Mouse (Mus musculus) cerebellum, adult 9-11 months (tissue): Measurements from ENCODE around the gene Glmp.
A peak's percentile ranks its signal among the peaks of the same experiment; 100 is the strongest.
"Not testable (repeated sequence)": the region's sequence is repeated elsewhere in the genome, so short reads cannot be mapped to it uniquely, and the experiment has no call there.

ENCODE experiments used
- DNase-seq: peaks from one replicate; pipeline ENCODE4 v3.0.0; 2022

Glmp gene

DNA sequence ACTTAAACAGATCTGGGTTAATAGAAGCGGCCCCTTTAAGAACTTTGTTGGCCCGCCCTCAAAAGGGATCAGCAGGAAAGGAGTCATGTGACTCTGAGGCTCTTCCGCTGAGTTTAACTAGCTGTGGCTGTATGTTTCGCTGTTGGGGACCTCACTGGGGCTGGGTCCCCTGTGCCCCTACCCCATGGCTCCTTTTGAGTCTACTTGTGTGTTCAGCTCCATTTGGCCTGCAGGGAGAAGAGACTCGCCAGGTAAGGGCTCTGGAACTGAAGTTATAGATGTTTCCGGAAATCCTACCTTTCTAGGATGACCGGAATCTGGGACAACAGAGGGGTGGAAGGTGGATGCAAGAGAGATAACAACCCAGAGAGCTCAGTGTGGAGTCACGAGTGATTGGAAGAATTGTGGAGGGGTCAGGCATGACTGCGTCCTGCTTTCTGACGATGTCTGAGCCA, at the start of gene Glmp:
TSS of gene Glmp (plus strand) at position 73 of the 455 bp plus-strand sequence.
- peak; percentile 68 for DNase-seq

DNA sequence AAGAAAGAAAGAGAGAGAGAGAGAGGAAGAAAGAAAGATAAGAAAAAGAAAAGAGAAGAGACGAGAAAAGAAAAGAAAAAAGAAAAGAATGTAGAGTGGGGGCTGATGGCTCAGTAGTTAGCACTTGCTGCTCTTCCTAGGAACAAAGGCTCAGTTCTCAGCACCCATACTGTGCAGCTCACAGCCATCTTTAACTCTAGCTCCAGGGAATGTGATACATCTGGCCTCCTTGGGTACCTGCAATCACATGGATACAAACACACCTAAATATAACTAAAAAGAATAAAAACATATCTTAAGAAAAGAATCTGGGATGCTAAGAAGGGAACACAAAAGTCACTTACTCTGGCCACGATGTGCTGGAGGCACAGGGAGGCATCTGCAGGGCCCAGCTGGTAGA, 48.7 kb upstream of the Glmp start:
- no peak for DNase-seq

DNA sequence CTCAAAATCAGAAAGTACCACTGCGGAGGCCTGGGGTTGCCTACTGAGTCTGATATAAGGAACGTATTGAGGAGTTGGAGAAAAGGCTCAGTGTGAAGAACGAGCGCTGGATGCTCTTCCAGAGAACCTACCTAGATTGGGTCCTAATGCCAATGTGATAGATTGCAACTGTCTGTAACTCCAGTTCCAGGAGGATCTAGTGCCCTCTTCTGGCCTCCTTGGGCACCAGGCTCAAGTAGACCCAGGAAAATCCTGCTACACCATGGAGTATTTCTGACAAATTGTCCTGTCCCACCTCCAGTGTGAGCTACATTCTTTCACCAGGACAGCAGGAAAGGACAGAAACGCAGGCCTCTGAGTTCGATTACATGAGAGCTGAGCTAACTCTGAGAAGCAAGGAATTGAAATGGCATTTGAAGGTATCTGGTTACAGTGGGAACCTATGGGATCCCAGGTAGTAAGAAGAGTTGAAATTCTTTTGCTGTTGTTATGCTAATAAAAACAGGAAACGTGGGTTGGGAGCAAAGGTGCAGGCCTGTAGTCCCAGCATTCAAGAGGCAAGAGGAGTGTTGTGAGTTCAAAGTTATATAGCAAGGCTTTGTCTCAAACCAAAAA, 48.2 kb upstream of the Glmp start:
- DNase-seq, result no peak

DNA sequence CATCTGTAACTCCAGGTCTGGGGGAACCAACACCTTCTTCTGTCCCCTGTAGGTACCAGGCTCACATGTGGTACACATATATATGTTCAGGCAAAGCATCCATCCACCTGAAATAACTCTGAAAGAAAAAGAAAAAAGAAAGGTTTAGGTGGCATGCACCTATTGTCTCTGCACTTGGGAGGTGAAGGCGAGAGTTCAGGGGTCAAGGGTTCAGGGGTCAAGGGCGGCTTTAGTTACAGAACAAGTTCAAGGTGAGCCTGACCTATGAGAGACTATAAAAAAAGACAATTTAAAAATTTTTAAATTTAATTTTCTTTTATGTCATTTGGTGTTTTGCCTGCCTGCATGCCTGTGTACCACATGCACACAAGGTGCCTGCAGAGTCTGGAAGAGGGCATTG, 44.8 kb upstream of the Glmp start:
- DNase-seq, result no peak

- DNase-seq, result not testable (repeated sequence)
Measured at GRCm38 (mm10) chr3:88281141-88281916, 43.5 kb upstream of the Glmp start.

- not testable (repeated sequence) for DNase-seq
Measured at GRCm38 (mm10) chr3:88284815-88285564, 39.8 kb upstream of the Glmp start.

GRCm38 (mm10) chr3:88285565-88285895, 39.3 kb upstream of the Glmp start:
- not testable (repeated sequence) for DNase-seq

DNA sequence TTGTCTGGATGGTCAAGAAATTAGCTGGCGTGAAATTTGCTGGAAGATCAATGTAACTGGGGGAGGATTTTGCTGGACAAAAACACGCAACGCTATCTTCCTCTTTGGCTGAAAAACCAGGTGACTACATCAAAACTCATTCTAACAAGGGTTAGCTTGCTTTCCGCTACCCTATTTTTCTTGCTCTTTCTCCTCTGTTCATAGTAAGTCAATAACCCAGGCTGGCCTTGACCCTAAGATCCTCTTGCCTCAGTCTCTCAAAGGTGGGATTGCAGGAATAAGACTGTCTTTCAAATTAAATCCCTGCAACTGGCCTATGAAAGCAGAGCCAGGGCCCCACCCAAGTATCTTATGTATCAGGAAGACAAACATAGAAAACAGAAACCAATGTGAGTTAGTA, 37.7 kb upstream of the Glmp start, which contains the start of gene Gm38392:
TSS of gene Gm38392 (minus strand) at position 101 of the 400 bp plus-strand sequence.
- no peak for DNase-seq

GRCm38 (mm10) chr3:88288133-88288713, 36.6 kb upstream of the Glmp start:
- DNase-seq, result not testable (repeated sequence)

- DNase-seq, result peak; percentile 8
Measured at GRCm38 (mm10) chr3:88291970-88292369, 32.9 kb upstream of the Glmp start.

GRCm38 (mm10) chr3:88295272-88295671, 29.6 kb upstream of the Glmp start:
- DNase-seq, result peak; percentile 9

GRCm38 (mm10) chr3:88296110-88296560, 28.7 kb upstream of the Glmp start:
- DNase-seq, result no peak

DNA sequence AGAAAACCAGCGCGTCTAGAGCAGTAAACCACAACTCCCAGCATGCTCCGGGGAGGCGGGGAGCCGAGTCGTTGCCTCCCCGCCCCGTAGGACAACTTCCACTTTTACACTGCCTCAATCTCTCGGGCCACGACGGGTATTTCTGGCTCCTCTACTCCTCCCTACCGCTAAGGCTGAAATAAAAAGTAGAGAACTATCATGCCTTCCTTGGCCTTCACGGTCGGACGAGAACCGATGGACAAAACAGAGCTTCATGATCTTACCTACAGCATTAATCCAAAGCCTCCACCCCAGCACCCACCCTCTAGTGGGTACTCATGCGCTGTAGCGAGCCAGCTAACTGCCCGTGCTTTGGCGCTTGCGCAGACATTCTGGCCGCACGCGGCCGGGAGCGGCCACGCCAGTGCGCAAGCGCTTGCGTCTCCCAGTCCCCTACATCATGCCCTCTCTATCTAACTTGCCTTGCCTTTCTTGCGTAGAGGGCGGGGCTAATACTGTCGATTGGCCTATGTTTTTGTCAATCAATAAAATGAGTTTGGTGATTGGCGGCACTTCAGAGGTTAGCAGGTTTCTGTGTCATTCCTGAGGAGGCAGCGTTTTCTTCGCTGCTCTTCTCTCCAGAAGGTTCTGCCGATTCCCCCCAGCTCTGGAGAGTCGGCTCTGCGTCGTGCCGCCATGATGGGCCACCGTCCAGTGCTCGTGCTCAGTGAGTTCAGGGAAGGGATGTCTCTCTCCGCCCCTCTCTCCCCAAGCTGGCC, 28.1 kb upstream of the Glmp start, which contains the start of the genes Tsacc and Cct3:
TSS of gene Tsacc (minus strand) at position 439 of the 758 bp plus-strand sequence.
TSS of gene Cct3 (plus strand) at position 556 of the 758 bp plus-strand sequence.
- DNase-seq, result peak; percentile 99

DNA sequence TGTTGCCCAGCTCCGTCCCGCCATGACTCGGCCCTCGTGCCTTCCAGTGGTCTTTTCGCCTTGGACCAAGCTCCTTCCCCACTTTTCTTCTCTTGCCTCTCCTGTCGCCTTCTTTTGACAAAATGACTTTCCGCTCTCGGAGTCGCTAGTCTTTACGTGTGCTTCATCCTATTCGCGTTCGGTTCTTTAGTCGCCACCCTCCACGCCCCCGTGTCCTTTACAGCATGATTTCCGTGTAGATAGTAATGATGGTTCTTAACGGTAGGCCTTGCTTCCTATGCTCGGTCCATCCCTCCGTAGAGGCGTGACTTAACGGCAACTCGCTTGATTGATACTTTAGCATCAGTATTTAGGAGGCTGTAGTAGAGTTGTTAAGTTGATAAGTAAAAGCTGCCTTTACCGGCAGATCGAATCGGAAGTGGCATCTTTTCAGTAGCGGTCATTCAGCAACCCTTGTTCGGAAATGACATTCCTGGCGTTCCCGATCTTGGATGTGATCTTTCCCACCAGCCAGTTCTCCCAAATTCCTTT, 27.4 kb upstream of the Glmp start:
- DNase-seq, result no peak

DNA sequence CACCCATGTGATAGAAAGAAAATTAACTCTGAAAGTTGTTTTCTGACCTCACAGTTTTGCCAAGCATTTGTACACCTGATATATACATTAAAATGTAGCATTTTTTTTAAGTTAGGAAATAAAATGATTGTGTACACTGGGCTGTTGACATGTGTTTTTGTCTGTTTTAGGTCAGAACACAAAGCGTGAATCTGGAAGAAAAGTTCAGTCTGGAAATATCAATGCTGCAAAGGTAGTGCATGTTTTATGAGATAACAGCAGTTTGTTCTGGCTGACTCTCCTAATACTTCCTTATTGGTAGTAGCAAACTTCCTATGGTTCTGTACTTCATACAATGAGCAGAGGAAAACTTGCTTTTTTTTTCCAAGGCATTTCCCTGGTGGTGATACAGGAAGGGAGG, 25.7 kb upstream of the Glmp start:
- no peak for DNase-seq

DNA sequence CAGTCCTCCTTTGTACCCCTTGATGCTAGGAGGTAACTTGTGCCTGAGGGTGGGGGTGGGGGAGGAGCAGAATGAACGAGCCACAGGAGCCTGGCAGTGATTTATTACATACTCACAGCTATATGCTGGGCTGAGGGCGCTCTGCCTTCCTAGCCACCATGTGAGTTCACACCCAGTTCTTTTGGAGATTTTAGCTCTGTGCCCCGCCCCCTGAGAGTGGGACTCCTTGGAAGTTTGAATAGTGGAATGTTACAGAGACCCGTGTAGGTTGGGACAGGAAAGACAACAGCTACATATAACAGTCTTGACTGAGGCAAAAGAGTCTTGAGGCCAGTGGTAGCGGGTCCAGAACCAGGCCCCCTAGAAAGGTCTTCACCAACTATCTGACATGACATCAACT, 4.1 kb downstream of the Glmp start:
- no peak for DNase-seq

DNA sequence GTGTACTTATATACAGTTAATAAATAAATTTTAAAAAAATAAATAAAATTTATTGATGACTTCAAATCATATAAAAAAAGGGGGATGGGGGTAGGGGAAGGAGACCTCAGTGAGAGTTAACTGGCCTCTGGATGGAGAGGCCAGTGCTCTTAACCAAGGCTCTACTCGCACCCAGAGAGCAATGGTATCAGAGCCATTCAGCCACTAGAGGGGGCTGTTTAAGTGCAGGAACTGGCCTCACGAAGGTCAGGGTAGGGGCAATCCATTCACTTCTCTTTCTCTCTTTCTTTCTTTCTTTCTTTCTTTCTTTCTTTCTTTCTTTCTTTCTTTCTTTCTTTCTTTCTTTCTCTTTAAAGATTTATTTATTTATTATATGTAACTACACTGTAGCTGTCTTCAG, 6.5 kb downstream of the Glmp start:
- no peak for DNase-seq

- DNase-seq, result no peak
Measured at GRCm38 (mm10) chr3:88334029-88334658, 9.3 kb downstream of the Glmp start.

DNA sequence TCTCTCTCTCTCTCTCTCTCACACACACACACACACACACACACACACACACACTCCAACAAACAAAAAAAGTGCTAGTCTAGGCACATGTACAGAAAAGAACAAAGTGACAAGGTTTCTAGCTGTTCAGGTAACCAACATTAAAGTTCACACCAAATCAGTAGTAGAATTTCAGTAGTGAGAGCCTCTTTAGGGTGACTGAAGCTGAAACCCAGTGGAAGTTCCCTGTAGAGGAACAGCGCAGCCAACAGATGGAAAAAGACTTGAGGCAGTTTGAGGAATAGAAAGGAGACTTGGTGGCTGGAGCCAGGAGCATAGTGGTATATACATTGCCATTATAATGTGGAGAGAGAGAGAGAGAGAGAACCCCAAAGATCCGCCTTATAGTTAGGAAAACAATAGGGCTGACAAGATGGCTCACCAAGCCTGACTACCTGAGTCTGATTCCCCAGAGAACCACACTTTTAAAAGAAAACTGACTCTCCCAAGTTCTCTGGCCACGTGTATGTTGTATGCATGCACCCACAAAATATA, 10.1 kb downstream of the Glmp start:
- DNase-seq, result no peak

DNA sequence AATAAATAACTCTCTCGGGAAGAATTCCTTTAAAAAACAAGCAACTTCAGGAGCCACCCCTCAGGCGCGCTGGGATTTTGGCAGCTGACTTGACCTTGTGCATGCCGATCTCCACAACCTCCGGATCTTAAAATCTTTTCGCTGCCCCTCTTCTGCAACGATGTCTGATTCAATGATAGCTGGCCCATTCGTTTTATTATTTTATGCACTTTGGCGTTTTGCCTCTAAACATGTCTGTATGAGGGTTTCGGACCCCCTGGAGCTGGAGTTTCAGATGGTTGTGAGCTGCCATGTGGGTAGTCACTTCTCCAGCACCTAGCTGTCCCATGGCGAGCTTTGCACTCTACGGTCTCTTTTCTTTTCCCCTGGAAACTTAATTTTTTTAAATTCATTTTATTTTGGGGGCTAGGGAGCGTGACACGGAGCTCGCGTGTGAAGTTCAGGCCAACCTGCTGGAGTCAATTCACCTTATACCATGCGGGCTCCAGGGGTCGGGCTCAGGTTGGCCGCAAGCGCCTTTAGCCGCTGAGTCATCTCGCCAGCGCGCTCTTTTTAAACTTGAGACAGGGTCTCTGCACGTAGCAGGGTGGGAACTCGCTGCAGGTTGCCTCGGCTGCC, 10.7 kb downstream of the Glmp start:
- DNase-seq, result peak; percentile 56
